Mouse (Mus musculus) bone marrow, adult 2 months (tissue): ENCODE measurements around the gene Alox15. TPM values are rescaled to one million over a fixed set of nuclear protein-coding genes. Genes with fewer than 3 reads are reported as not detected.
"Not testable (repeated sequence)": the region's sequence is repeated elsewhere in the genome, so short reads cannot be mapped to it uniquely, and the experiment has no call there.

Experiments
- H3K27ac ChIP-seq: fragments of 200-500 bp; 2 replicates; pipeline ENCODE4 v1.5.1; 2012; ENCODE audit warnings: low read depth, mild to moderate bottlenecking, control low read depth, inconsistent platforms, low read length; ENCODE audit not compliant: control insufficient read depth, poor library complexity, insufficient read depth
- H3K4me1 ChIP-seq: fragments of 200-500 bp; 2 replicates; pipeline ENCODE4 v1.6.1; 2011; ENCODE audit warnings: low read length; ENCODE audit not compliant: control insufficient read depth, insufficient read depth
- H3K4me3 ChIP-seq: fragments of 200-500 bp; replicated peaks from 2 replicates; pipeline ENCODE3; 2011; ENCODE audit warnings: mild to moderate bottlenecking, low read depth, low read length, control low read depth; ENCODE audit not compliant: control insufficient read depth
- CTCF ChIP-seq: fragments of 200-500 bp; IDR thresholded peaks from 2 replicates; pipeline ENCODE4 v1.5.1; 2011; ENCODE audit warnings: low read length, control low read depth; ENCODE audit not compliant: control insufficient read depth, insufficient read depth
- POLR2A ChIP-seq: fragments of 200-500 bp; IDR thresholded peaks from 2 replicates; pipeline ENCODE4 v1.6.1; 2011; ENCODE audit warnings: low read depth, mild to moderate bottlenecking, control low read depth, low read length, borderline replicate concordance; ENCODE audit not compliant: control insufficient read depth
- WGBS: fragments of 180-500 bp; shearing (Covaris S2); methylation state at CpG from one replicate; pipeline ENCODE4 v1.1.7; 2018; 5-methylcytosine and 5-hydroxymethylcytosine counted together
- polyA plus RNA-seq: library from polyadenylated mRNA; stranded (reverse); fragments of >200 nt; gene quantifications from 2 replicates; pipeline ENCODE4 v1.2.4, GENCODE M21; 2011; ENCODE audit warnings: low replicate concordance; ENCODE audit not compliant: missing spikeins, insufficient read depth, insufficient read length

Gene Alox15
- polyA plus RNA-seq, 1 experiment, result 3.5 TPM

- TF ChIP-seq CTCF (no peak), POLR2A (no peak)
- Histone ChIP-seq H3K4me1 (peaks cover 5% of the 10 kb centered on the region), H3K27ac (peak overlapping the region; percentile 70; the same call in 1 of the 2 replicates), H3K4me3 (no peak overlapping the region)
- 58% methylated on average over 7 of the region's 7 CpGs for WGBS
Measured at GRCm38 (mm10) chr11:70372849-70373557, 21.2 kb upstream of the Alox15 start.

GRCm38 (mm10) chr11:70372396-70372795 lies 20.6 kb upstream of the Alox15 start:
- no peak for TF ChIP-seq POLR2A
- no peak for TF ChIP-seq CTCF
- Histone ChIP-seq H3K27ac (no peak overlapping the region), H3K4me1 (peaks cover 5% of the 10 kb centered on the region), H3K4me3 (no peak overlapping the region)

- H3K4me3 ChIP-seq, H3K4me1 ChIP-seq, H3K27ac ChIP-seq: not testable (repeated sequence)
- 72% methylated on average over 2 of the region's 2 CpGs for WGBS
Measured at GRCm38 (mm10) chr11:70368626-70369025, 16.8 kb upstream of the Alox15 start.

DNA sequence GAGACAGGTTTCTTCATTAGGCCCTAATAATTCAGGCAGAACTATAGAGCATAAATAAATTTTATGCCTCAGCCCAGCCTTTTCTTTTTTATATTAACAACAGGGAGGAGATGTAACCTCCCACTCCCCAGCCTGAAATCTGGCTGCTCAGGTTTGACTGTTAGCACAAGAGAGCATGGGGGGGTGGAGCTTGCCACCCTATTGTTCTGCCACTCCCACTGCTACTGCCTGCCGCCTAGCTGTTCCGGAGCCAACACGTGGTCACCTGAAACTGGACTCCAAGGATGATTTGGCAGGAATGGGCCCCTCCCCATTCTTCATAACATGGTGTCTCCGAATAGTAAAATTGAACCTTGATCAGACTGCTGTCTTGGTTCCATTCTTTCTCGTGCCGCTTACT lies 15.9 kb upstream of the Alox15 start:
- not testable (repeated sequence) for H3K27ac ChIP-seq, H3K4me3 ChIP-seq, H3K4me1 ChIP-seq
- 83% methylated on average over 6 of the region's 6 CpGs for WGBS

- H3K4me1 ChIP-seq, result no peaks in the 10 kb centered on the region
- H3K27ac ChIP-seq, result no peak overlapping the region
- WGBS, result 68% methylated on average over 9 of the region's 9 CpGs
- H3K4me3 ChIP-seq, result no peak overlapping the region
- no peak for TF ChIP-seq CTCF
- TF ChIP-seq POLR2A, result no peak
Measured at GRCm38 (mm10) chr11:70348630-70349029, 3.2 kb downstream of the Alox15 start.

DNA sequence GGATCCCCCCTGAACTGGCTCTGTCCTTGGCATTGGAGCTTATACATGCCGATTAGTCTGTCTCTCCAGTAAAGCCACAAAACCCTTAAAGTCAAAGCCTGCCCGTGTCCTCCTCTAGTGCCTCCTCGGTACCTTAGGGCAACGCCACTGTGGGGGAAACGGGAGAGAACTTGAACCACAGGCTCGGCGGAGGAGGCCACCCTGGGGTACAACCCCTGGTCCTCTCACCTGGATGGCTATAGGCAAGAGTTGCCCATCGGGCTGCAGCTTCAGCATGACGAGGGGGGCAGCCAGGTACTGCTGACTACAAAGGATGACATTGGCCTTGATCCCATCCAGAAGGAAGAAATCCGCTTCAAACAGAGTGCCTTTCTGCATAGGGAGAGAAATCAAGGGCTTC lies 4.0 kb downstream of the Alox15 start:
- 72% methylated on average over 10 of the region's 10 CpGs for WGBS
- TF ChIP-seq POLR2A, result no peak
- no peak for TF ChIP-seq CTCF
- no peak overlapping the region for H3K4me3 ChIP-seq

DNA sequence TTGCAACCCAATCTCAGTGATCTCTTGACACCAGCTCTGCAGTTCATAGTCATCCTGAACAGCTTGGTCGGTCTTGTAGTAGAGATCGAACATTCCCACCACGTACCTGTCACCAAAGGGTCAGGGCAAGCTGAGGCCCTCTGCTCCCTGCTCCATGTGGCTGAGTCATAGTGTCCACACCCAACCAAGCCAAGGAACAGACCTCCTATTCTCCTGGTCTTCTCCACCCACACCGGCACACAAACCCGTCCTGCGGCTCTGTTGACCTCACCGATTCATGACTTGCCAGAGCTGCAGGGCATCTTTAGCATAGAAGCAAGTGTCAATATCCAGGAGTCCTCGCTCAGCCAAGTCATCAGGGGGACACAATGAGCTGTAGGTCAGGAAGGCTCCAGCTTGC lies 6.3 kb downstream of the Alox15 start:
- no peaks in the 10 kb centered on the region for H3K4me1 ChIP-seq
- WGBS, result 85% methylated on average over 8 of the region's 8 CpGs
- TF ChIP-seq CTCF, result no peak
- no peak for TF ChIP-seq POLR2A
- H3K4me3 ChIP-seq, result no peak overlapping the region
- no peak overlapping the region for H3K27ac ChIP-seq

More for the DNA sequence above, 4.0 kb downstream of the Alox15 start:
- H3K27ac ChIP-seq, result no peak overlapping the region
- H3K4me1 ChIP-seq, result no peaks in the 10 kb centered on the region

- WGBS, result 77% methylated on average over 10 of the region's 10 CpGs
- Histone ChIP-seq H3K27ac (no peak overlapping the region), H3K4me1 (no peaks in the 10 kb centered on the region), H3K4me3 (no peak overlapping the region)
- no peak for TF ChIP-seq POLR2A
- no peak for TF ChIP-seq CTCF
Measured at GRCm38 (mm10) chr11:70345061-70345460, 6.8 kb downstream of the Alox15 start.

- TF ChIP-seq CTCF (no peak), POLR2A (no peak)
- Histone ChIP-seq H3K4me3 (no peak overlapping the region), H3K4me1 (no peaks in the 10 kb centered on the region), H3K27ac (no peak overlapping the region)
- 62% methylated on average over 7 of the region's 7 CpGs for WGBS
Measured at GRCm38 (mm10) chr11:70339481-70339880, 12.3 kb downstream of the Alox15 start.
